Mouse (Mus musculus) splenic B cell, adult 2 months (primary cell): ENCODE measurements around the gene Nelfe.

Experiments
- DNase-seq: peaks from one replicate; pipeline ENCODE4 v3.0.0-alpha.2; 2011; ENCODE audit warnings: low read depth, low spot score
- H3K27me3 ChIP-seq: 2 replicates; pipeline ENCODE4 v1.6.1; 2012; ENCODE audit warnings: mild to moderate bottlenecking, low read length, moderate library complexity, mixed read lengths; ENCODE audit not compliant: control insufficient read depth, poor library complexity, insufficient read depth, severe bottlenecking
- H3K36me3 ChIP-seq: 2 replicates; pipeline ENCODE4 v1.6.1; 2012; ENCODE audit warnings: mild to moderate bottlenecking, low read length, moderate library complexity, mixed read lengths; ENCODE audit not compliant: control insufficient read depth, poor library complexity, insufficient read depth, severe bottlenecking

The Nelfe gene

GRCm38 (mm10) chr17:34861704-34862415, 11.7 kb downstream of the Nelfe start:
- Histone ChIP-seq H3K27me3 (no peaks in the 10 kb centered on the region), H3K36me3 (no peaks in the 10 kb centered on the region)
- no peak for DNase-seq

- no peak for DNase-seq
- Histone ChIP-seq H3K27me3 (no peaks in the 10 kb centered on the region), H3K36me3 (no peaks in the 10 kb centered on the region)
These were observed 12.4 kb downstream of the Nelfe start, which contains the start of gene Cfb for GRCm38 (mm10) chr17:34862416-34863081. Cfb (minus strand) TSS chr17:34862518.

GRCm38 (mm10) chr17:34865981-34866380, 15.8 kb downstream of the Nelfe start:
- DNase-seq: no peak
- Histone ChIP-seq H3K36me3 (no peaks in the 10 kb centered on the region), H3K27me3 (no peaks in the 10 kb centered on the region)

- Histone ChIP-seq H3K27me3 (no peaks in the 10 kb centered on the region), H3K36me3 (no peaks in the 10 kb centered on the region)
- DNase-seq: no peak
These were observed 24.1 kb downstream of the Nelfe start for GRCm38 (mm10) chr17:34874321-34874720.

GRCm38 (mm10) chr17:34879336-34879879, 29.2 kb downstream of the Nelfe start, which contains the start of gene Zbtb12:
Zbtb12 (plus strand) TSS chr17:34879483.
- no peaks in the 10 kb centered on the region for H3K36me3 ChIP-seq
- DNase-seq: peak; percentile 30

GRCm38 (mm10) chr17:34881166-34881565, 31.0 kb downstream of the Nelfe start:
- DNase-seq: no peak
- Histone ChIP-seq H3K27me3 (no peaks in the 10 kb centered on the region), H3K36me3 (no peaks in the 10 kb centered on the region)

More at GRCm38 (mm10) chr17:34879336-34879879, 29.2 kb downstream of the Nelfe start, which contains the start of gene Zbtb12:
- no peaks in the 10 kb centered on the region for H3K27me3 ChIP-seq

- Histone ChIP-seq H3K27me3 (no peaks in the 10 kb centered on the region), H3K36me3 (no peaks in the 10 kb centered on the region)
- DNase-seq: no peak
These were observed 31.6 kb downstream of the Nelfe start, which contains the start of gene Gm20547 for GRCm38 (mm10) chr17:34881683-34882310. Gm20547 (minus strand) TSS chr17:34882042.

- Histone ChIP-seq H3K36me3 (no peaks in the 10 kb centered on the region), H3K27me3 (no peaks in the 10 kb centered on the region)
- no peak for DNase-seq
These were observed 33.1 kb downstream of the Nelfe start for GRCm38 (mm10) chr17:34883332-34883731.

GRCm38 (mm10) chr17:34884704-34885103, 34.5 kb downstream of the Nelfe start:
- DNase-seq: no peak
- H3K36me3 ChIP-seq: no peaks in the 10 kb centered on the region
- no peaks in the 10 kb centered on the region for H3K27me3 ChIP-seq

- H3K36me3 ChIP-seq: no peaks in the 10 kb centered on the region
- DNase-seq: no peak
- H3K27me3 ChIP-seq: no peaks in the 10 kb centered on the region
These were observed 35.4 kb downstream of the Nelfe start for GRCm38 (mm10) chr17:34885615-34886014.

- H3K36me3 ChIP-seq: no peaks in the 10 kb centered on the region
- DNase-seq: no peak
- H3K27me3 ChIP-seq: no peaks in the 10 kb centered on the region
These were observed 37.8 kb downstream of the Nelfe start for GRCm38 (mm10) chr17:34887942-34888341.

GRCm38 (mm10) chr17:34890074-34890743, 40.0 kb downstream of the Nelfe start:
- H3K27me3 ChIP-seq: no peaks in the 10 kb centered on the region
- H3K36me3 ChIP-seq: no peaks in the 10 kb centered on the region
- DNase-seq: no peak

- DNase-seq: peak; percentile 39
- Histone ChIP-seq H3K36me3 (no peaks in the 10 kb centered on the region), H3K27me3 (no peaks in the 10 kb centered on the region)
These were observed 41.2 kb downstream of the Nelfe start for GRCm38 (mm10) chr17:34891377-34891776.

- no peak for DNase-seq
- no peaks in the 10 kb centered on the region for H3K36me3 ChIP-seq
- no peaks in the 10 kb centered on the region for H3K27me3 ChIP-seq
These were observed 43.1 kb downstream of the Nelfe start for GRCm38 (mm10) chr17:34893072-34893824.
